Mouse (Mus musculus): ENCODE results near the gene Galk1. TPM values are rescaled to one million over a fixed set of nuclear protein-coding genes. Genes with fewer than 3 reads are reported as not detected.

The Galk1 gene
- 65.9 and 98.5 TPM in 2 replicates for polyA plus RNA-seq (2015; fragmentation: Nextera tagmentation; extraction: Ambion mirVana)

DNA sequence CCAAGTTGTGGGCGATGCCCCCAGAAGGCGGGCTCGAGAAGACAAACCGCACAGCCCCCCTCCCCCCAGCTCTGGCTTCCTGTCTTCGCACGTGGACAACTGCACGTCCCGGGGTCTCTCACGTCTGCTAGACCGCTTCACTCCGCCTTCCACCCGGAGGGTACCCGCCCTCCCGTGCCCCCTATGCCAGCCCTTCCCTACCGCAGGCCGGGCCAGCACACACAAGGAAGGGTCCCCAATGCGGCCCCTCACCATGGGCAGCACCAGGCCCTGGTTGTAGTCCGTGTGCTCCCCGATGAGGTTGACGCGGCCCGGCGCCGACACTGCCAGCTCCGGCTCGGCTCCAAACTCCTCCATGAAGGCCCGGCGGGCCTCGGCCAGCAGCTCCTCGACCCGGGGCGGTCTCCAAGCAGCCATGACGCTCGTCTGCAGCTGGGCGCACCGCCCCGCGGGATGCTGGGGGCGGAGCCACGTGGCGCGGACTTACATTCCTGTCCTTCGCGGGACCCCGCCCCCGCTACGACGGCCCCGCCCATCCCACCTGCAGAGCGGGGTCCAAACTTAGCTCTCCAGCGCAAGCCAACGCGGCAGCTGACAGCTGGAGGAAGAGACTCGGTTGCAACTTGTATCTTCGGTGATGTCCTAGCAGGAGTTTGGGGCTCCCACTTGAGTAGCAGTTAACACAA is at the start of gene Galk1:
Galk1 (minus strand) TSS at position 458 of the 686 bp plus-strand sequence.
- peak within 1 kb of the TSS; percentile 82 for H3K4me2 ChIP-seq
- H3K27ac ChIP-seq (replicated peaks), result peak within 1 kb of the TSS; percentile 86
- H3K4me1 ChIP-seq, result peaks cover 25% of the 10 kb centered on the region
- no peaks in the 10 kb centered on the region for H3K9me3 ChIP-seq (replicated peaks)
- WGBS, result 1% methylated on average over 55 of the region's 55 CpGs
- ATAC-seq (ENCODE audit: low FRiP score), result peak; percentile 85
- H3K9ac ChIP-seq (replicated peaks), result peak within 1 kb of the TSS; percentile 69
- peaks cover 13% of the 10 kb centered on the region; the same call in 1 of the 2 replicates for H3K36me3 ChIP-seq
- peak within 1 kb of the TSS; percentile 68 for H3K4me3 ChIP-seq (replicated peaks)
- no peaks in the 10 kb centered on the region for H3K27me3 ChIP-seq (replicated peaks)

DNA sequence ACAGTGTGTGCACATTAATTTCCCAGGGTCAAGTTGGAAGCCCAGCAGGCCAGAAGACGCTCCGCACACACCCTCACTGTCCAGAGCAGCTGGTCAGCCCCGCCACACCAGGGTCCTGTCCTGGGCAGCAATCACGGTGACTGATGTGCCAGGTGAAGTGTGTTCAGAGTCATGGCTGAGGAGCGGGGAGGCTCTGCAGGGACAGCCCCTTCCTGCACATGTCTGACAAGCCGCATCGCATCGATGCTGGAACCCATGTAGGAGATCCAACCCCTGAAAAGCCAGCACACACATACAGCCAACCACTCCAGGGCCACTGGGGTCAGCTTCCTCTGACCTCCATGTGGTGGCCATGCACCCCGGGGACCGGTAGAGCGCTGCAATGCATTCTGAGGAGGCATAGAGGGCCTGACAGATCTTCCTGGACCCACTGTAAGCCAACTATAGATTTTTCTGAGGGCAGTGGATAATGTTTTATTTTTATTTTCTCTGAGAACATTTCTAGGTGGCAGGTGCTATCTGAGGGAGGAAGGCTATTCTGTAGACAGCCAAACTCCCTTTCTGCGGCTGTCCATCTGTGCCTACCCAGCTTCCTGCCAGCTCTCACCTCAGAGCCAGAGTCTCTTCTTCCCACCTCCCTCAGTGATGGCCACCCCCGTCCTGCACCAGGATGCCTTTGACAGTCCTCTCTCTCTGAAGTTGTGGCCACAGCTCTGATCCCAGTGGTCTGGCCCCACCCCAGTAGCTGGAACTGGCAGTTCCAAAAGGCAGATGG is 49.3 kb upstream of the Galk1 start:
- 91% methylated on average over 13 of the region's 13 CpGs for WGBS
- Histone ChIP-seq H3K27me3 (replicated peaks) (no peaks in the 10 kb centered on the region), H3K4me1 (no peaks in the 10 kb centered on the region), H3K4me3 (replicated peaks) (no peak overlapping the region), H3K4me2 (no peak overlapping the region), H3K27ac (replicated peaks) (no peak overlapping the region), H3K36me3 (peaks cover 55% of the 10 kb centered on the region), H3K9ac (replicated peaks) (no peak overlapping the region), H3K9me3 (replicated peaks) (no peaks in the 10 kb centered on the region)
- ATAC-seq (ENCODE audit: low FRiP score), result no peak

DNA sequence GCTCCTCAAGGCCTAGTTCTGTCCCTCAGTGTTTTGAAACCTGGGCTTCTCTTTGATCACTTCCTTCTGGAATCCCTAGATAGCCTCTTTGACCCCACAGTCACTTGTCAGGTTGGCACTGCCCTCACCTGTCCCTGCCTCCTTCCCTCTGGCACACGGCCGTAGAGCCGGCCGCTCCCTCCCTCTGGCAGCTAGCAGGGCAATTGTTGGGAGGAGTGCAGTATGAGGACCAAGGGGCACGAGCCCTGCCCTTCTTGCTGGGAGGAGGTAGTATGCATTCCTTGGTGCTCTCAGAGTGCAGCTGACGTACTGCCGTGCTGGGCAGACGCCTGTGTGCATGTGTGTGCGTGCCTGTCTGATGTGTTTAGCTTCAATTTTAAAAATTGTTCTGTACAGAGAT is 48.1 kb upstream of the Galk1 start:
- H3K4me3 ChIP-seq (replicated peaks), result no peak overlapping the region
- ATAC-seq (ENCODE audit: low FRiP score), result no peak
- peaks cover 66% of the 10 kb centered on the region for H3K36me3 ChIP-seq
- no peaks in the 10 kb centered on the region for H3K27me3 ChIP-seq (replicated peaks)
- H3K9ac ChIP-seq (replicated peaks), result no peak overlapping the region
- no peaks in the 10 kb centered on the region for H3K9me3 ChIP-seq (replicated peaks)
- no peaks in the 10 kb centered on the region for H3K4me1 ChIP-seq
- WGBS, result 93% methylated on average over 9 of the region's 9 CpGs
- no peak overlapping the region for H3K4me2 ChIP-seq
- no peak overlapping the region for H3K27ac ChIP-seq (replicated peaks)

DNA sequence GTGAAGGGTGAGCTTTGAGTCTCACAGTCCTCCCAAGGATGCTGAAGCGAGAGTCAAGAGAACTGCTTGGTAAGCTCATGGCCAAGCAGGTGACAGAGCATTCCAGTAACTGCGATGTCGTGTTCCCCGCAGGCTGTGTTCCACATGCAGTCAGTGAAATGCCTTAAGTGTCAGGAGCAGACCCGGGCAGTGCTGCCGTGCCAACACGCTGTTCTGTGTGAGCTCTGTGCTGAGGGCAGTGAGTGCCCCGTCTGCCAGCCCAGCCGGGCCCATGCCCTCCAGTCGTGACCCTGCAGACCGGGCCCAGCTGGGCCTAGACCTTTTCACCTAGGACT is 47.1 kb upstream of the Galk1 start:
- Histone ChIP-seq H3K4me1 (no peaks in the 10 kb centered on the region), H3K27ac (replicated peaks) (no peak overlapping the region), H3K36me3 (peaks cover 75% of the 10 kb centered on the region), H3K9me3 (replicated peaks) (no peaks in the 10 kb centered on the region), H3K4me3 (replicated peaks) (no peak overlapping the region), H3K9ac (replicated peaks) (no peak overlapping the region), H3K4me2 (no peak overlapping the region), H3K27me3 (replicated peaks) (no peaks in the 10 kb centered on the region)
- 92% methylated on average over 11 of the region's 11 CpGs for WGBS
- ATAC-seq (ENCODE audit: low FRiP score), result no peak

DNA sequence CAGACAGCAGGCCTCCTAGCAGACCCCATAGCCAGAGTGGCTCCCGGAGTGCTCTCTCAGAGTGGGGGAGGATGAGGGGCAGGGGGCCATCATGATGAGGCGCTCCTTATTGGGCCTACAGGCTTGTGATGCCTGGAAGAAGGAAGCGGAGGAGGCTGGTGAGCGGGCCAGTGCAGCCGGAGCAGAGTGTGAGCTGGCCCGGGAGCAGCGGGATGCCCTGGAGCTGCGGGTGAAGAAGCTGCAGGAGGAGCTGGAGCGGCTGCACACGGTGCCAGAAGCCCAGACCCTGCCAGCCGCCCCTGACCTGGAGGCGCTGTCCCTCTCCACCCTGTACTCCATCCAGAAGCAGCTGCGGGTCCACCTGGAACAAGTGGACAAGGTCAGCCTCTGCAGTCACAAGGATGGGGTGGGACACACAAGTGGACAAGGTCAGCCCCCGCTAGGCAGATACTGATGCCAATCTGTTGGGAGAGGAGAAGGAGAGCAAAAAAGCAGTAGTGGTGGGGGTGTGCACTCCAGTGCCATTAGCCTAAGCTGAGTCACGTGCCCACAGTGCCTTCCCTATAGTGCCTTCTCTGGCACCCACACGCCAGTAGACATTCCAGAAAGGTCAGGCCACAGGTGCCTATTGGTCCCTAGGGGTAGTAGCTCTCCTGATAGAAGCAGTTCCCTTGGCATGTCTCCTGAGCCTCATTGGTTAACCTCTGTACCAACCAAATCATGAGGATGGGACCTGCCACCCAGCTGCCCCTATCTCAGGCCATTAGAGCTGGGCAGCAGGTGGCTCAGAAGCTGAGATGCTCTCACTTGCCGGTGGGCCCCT is 46.6 kb upstream of the Galk1 start:
- no peak for ATAC-seq (ENCODE audit: low FRiP score)
- 93% methylated on average over 17 of the region's 17 CpGs for WGBS
- H3K9ac ChIP-seq (replicated peaks), result no peak overlapping the region

DNA sequence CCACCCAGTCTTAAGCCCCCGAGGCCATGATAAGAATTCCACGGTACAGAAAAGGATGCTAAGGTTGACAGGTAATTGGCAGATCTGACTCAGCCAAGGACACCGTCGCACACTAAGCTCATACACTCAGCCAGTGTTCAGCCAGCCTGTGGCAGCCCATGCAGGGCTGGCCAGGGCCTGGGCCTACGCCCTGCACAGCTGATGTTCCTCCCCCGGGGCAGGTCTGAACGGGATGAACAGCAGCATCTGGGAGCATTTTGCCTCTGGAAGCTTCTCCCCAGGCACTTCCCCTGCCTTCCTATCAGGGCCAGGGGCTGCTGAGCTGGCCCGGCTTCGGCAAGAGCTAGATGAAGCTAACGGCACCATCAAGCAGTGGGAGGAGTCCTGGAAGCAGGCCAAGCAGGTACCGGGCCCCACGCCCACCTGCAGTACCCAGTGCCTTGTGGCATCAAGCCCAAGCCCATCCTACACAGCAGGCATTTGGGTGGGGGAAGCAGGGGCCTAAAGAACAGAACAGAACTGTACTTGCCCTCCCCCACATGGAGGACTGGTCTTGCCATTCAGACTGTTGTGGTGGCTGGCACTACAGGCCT is 45.6 kb upstream of the Galk1 start:
- H3K9ac ChIP-seq (replicated peaks), result no peak overlapping the region
- WGBS, result 78% methylated on average over 12 of the region's 12 CpGs
- peaks cover 91% of the 10 kb centered on the region for H3K36me3 ChIP-seq
- H3K27me3 ChIP-seq (replicated peaks), result no peaks in the 10 kb centered on the region
- H3K4me1 ChIP-seq, result no peaks in the 10 kb centered on the region
- no peak overlapping the region for H3K4me3 ChIP-seq (replicated peaks)
- H3K27ac ChIP-seq (replicated peaks), result no peak overlapping the region
- no peak for ATAC-seq (ENCODE audit: low FRiP score)
- no peaks in the 10 kb centered on the region for H3K9me3 ChIP-seq (replicated peaks)
- no peak overlapping the region for H3K4me2 ChIP-seq

More for the DNA sequence above, 46.6 kb upstream of the Galk1 start:
- no peaks in the 10 kb centered on the region for H3K4me1 ChIP-seq
- H3K9me3 ChIP-seq (replicated peaks), result no peaks in the 10 kb centered on the region
- H3K27ac ChIP-seq (replicated peaks), result no peak overlapping the region
- no peak overlapping the region for H3K4me2 ChIP-seq
- H3K4me3 ChIP-seq (replicated peaks), result no peak overlapping the region
- H3K27me3 ChIP-seq (replicated peaks), result no peaks in the 10 kb centered on the region
- H3K36me3 ChIP-seq, result peaks cover 81% of the 10 kb centered on the region

DNA sequence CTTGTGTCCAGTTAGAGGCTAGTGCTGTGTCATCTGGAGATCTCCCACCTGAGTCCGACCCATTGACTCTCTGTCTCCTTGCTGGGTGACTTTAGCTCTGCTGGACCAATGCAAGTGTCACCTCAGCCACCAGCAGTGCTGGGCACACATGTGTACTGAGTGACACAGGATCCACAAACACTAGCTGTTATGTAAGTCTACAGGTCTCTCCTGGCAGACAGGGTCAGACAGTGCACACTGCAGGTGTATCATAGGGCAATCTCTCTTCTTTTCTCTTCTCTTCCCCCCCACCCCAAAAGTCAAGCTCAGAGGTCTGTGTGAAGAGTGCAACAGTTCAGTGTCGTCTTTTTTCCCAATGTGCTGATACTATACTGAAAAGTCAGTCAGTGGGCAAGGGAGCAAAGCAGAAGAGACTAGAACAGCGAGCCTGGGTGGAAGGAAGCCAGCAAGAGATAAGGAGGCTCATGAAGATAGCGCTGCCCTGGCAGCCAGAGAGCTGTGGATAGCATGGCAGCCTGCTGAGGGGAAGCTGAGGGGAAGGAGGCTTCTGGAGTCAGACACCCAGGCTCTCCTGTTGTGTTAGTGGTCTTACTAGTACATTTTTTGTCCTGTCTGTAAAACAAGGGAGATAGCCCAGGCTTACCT is 44.8 kb upstream of the Galk1 start:
- H3K27me3 ChIP-seq (replicated peaks), result no peaks in the 10 kb centered on the region
- H3K4me1 ChIP-seq, result no peaks in the 10 kb centered on the region
- peaks cover 98% of the 10 kb centered on the region for H3K36me3 ChIP-seq
- WGBS, result 88% methylated on average over 4 of the region's 4 CpGs
- no peak for ATAC-seq (ENCODE audit: low FRiP score)
- no peak overlapping the region for H3K4me2 ChIP-seq
- no peaks in the 10 kb centered on the region for H3K9me3 ChIP-seq (replicated peaks)
- H3K27ac ChIP-seq (replicated peaks), result no peak overlapping the region
- H3K9ac ChIP-seq (replicated peaks), result no peak overlapping the region
- no peak overlapping the region for H3K4me3 ChIP-seq (replicated peaks)

DNA sequence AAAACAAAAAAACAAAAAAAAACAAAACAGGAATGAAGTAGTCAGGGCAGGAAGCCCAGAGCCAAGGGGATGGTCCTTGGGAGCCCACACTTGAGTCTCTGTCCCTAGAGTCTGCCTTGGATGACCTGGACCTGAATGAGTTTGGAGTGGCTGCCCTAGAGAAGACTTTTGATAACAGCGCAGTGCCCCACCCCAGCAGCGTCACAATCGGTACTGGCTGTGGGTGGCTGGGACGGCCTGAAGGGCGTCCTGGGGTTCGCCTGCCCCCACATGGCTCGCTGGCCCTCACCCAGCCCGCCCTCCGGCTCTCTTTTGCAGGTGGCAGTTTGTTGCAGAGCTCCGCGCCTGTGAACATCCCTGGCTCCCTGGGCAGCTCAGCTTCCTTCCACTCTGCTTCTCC is 43.4 kb upstream of the Galk1 start:
- H3K9ac ChIP-seq (replicated peaks), result no peak overlapping the region
- H3K27me3 ChIP-seq (replicated peaks), result no peaks in the 10 kb centered on the region
- ATAC-seq (ENCODE audit: low FRiP score), result no peak
- peaks cover 96% of the 10 kb centered on the region for H3K36me3 ChIP-seq
- H3K4me2 ChIP-seq, result no peak overlapping the region
- no peak overlapping the region for H3K4me3 ChIP-seq (replicated peaks)
- H3K4me1 ChIP-seq, result no peaks in the 10 kb centered on the region
- no peak overlapping the region for H3K27ac ChIP-seq (replicated peaks)
- H3K9me3 ChIP-seq (replicated peaks), result no peaks in the 10 kb centered on the region
- WGBS, result 95% methylated on average over 11 of the region's 11 CpGs

DNA sequence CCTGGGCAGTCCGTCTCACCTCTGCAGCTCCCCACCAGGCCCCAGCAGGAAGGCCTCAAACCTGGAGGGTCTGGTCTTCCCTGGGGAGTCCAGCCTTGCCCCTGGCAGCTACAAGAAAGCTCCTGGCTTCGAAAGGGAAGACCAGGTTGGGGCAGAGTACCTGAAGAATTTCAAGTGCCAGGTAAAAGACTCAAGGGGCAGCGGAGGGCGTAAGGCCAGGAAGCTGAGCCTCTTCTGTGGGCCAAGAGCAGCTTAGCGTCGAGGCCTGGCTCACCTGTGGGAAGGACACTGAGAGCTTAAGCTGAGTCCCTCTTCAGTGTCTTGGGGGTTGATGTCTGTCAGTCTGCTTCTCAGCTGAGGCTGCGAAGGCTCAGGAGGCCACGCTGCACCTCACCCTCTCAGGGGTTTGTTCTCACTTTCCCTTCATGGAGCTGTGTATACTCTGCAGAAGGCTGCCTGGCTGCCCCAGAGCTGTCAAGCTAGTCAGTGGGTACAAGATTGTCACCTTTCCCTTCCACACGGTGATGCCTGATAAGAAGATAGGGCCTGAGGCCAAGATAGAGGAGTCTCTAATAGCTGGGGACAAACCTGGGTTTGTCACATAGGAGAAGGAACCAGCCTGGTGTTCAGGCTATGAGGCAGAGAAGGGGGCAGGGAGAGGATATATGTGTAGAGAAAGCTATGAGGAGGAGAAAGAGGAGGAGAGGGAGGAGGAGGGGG is 41.2 kb upstream of the Galk1 start:
- H3K27ac ChIP-seq (replicated peaks), result no peak overlapping the region
- no peak overlapping the region for H3K4me3 ChIP-seq (replicated peaks)
- H3K9me3 ChIP-seq (replicated peaks), result no peaks in the 10 kb centered on the region
- H3K9ac ChIP-seq (replicated peaks), result no peak overlapping the region
- H3K4me2 ChIP-seq, result no peak overlapping the region
- no peaks in the 10 kb centered on the region for H3K4me1 ChIP-seq
- no peaks in the 10 kb centered on the region for H3K27me3 ChIP-seq (replicated peaks)
- 95% methylated on average over 9 of the region's 9 CpGs for WGBS
- H3K36me3 ChIP-seq, result peaks cover 95% of the 10 kb centered on the region
- ATAC-seq (ENCODE audit: low FRiP score), result no peak

DNA sequence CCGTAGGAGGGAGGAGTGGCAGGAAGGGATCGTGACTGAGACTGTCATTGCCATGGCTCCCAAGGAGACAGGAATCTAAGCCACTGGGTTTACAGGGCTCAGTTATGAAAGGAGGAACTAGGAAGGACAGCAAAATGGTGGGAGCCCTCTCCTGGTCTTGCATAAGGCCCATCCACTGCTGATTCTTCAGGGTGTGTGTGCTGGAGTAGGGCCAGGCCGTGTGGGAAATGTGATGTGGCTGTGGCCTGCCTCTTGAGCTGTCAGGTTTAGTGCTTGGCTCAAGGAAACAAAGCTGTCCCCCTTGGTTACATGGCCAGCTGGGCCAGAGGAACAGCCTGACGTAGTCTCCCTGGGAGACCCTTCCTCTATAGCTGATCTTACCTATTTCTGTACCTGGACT is 37.7 kb upstream of the Galk1 start:
- Histone ChIP-seq H3K9ac (replicated peaks) (no peak overlapping the region), H3K4me3 (replicated peaks) (no peak overlapping the region), H3K36me3 (peaks cover 91% of the 10 kb centered on the region), H3K27ac (replicated peaks) (no peak overlapping the region), H3K27me3 (replicated peaks) (no peaks in the 10 kb centered on the region), H3K4me2 (no peak overlapping the region), H3K4me1 (no peaks in the 10 kb centered on the region), H3K9me3 (replicated peaks) (no peaks in the 10 kb centered on the region)
- no peak for ATAC-seq (ENCODE audit: low FRiP score)
- 88% methylated on average over 4 of the region's 4 CpGs for WGBS

DNA sequence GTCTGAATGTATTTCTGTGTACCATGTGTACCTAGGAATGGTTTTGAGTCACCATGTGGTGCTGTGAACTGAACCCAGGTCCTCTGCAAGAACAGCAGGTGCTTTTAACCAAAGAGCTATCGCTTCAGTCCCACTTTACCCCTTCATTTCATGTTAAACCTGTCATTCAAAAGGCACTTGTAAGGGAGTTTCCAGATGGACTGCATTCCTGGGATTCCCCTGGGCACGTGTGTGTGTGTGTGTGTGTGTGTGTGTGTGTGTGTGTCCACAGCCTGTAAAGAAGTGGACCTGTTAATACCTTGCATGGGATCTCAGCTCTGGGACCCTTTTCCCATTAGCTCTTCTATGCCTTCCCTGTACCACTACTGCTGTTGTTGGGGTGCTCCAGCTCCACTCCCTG is 37.1 kb upstream of the Galk1 start:
- Histone ChIP-seq H3K27ac (replicated peaks) (no peak overlapping the region), H3K9me3 (replicated peaks) (no peaks in the 10 kb centered on the region), H3K4me2 (no peak overlapping the region), H3K9ac (replicated peaks) (no peak overlapping the region), H3K4me1 (no peaks in the 10 kb centered on the region), H3K36me3 (peaks cover 85% of the 10 kb centered on the region), H3K27me3 (replicated peaks) (no peaks in the 10 kb centered on the region), H3K4me3 (replicated peaks) (no peak overlapping the region)
- 85% methylated on average over 2 of the region's 2 CpGs for WGBS
- no peak for ATAC-seq (ENCODE audit: low FRiP score)
